Mouse (Mus musculus): ENCODE results near the gene Dap. TPM values are rescaled to one million over a fixed set of nuclear protein-coding genes. Genes with fewer than 3 reads are reported as not detected.

Gene Dap
- polyA plus RNA-seq, 1 experiment, result 36.6 TPM

- 81% methylated on average over 16 of the region's 16 CpGs for WGBS
Measured at GRCm38 (mm10) chr15:31252590-31253311, 28.6 kb downstream of the Dap start.

DNA sequence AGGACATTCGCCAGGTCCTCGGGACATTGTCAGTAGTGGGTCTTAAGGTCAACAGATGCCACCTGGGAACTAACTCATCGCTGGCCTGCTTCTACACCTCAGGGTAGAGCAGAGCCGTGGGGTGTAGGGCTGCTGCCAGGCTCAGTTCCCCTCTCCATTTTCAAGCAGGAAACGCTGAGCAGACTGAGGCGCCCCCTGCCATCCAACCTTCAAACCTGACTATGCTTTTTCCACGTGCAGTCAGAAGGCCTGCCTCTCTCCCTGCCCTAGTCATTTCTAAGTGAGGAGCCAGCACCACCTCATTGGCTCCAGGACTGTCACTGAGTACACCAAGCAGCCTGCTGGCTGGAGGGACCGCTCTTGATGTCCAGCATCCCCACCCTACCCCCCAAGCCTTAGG is 29.3 kb downstream of the Dap start:
- no peaks in the 10 kb centered on the region for H3K36me3 ChIP-seq (ENCODE audit: control insufficient read depth, insufficient read depth, low read length)
- no peak overlapping the region for H3K4me3 ChIP-seq (ENCODE audit: extremely low read depth, insufficient read depth, insufficient read length)
- H3K4me1 ChIP-seq (ENCODE audit: control insufficient read depth, insufficient read depth, insufficient read length), result no peaks in the 10 kb centered on the region
- DNase-seq (ENCODE audit: low read depth in 1 of 2, low spot score in 2 of 2), result no peak
- no peak overlapping the region for H3K27ac ChIP-seq (ENCODE audit: insufficient read depth, low read length)
- TF ChIP-seq POLR2A (IDR thresholded peaks at IDR 0.05; ENCODE audit: low read depth, low read length), result no peak
- TF ChIP-seq CTCF (IDR thresholded peaks at IDR 0.05; ENCODE audit: extremely low read depth, insufficient read depth, insufficient read length, insufficient replicate concordance), result no peak
- H3K27me3 ChIP-seq (ENCODE audit: control insufficient read depth, insufficient read depth, low read length), result no peaks in the 10 kb centered on the region
- WGBS, result 64% methylated on average over 8 of the region's 8 CpGs

More at GRCm38 (mm10) chr15:31252590-31253311, 28.6 kb downstream of the Dap start:
- Histone ChIP-seq H3K36me3 (ENCODE audit: control insufficient read depth, insufficient read depth, low read length) (no peaks in the 10 kb centered on the region), H3K27me3 (ENCODE audit: control insufficient read depth, insufficient read depth, low read length) (no peaks in the 10 kb centered on the region), H3K27ac (ENCODE audit: insufficient read depth, low read length) (no peak overlapping the region), H3K4me3 (ENCODE audit: extremely low read depth, insufficient read depth, insufficient read length) (no peak overlapping the region), H3K4me1 (ENCODE audit: control insufficient read depth, insufficient read depth, insufficient read length) (no peaks in the 10 kb centered on the region)
- no peak for DNase-seq (ENCODE audit: low read depth in 1 of 2, low spot score in 2 of 2)
- TF ChIP-seq CTCF (IDR thresholded peaks at IDR 0.05; ENCODE audit: extremely low read depth, insufficient read depth, insufficient read length, insufficient replicate concordance), result no peak
- TF ChIP-seq POLR2A (IDR thresholded peaks at IDR 0.05; ENCODE audit: low read depth, low read length), result no peak

GRCm38 (mm10) chr15:31253963-31254362 is 29.8 kb downstream of the Dap start:
- DNase-seq (ENCODE audit: low read depth in 1 of 2, low spot score in 2 of 2), result no peak
- H3K4me3 ChIP-seq (ENCODE audit: extremely low read depth, insufficient read depth, insufficient read length), result no peak overlapping the region
- no peaks in the 10 kb centered on the region for H3K36me3 ChIP-seq (ENCODE audit: control insufficient read depth, insufficient read depth, low read length)
- no peaks in the 10 kb centered on the region for H3K4me1 ChIP-seq (ENCODE audit: control insufficient read depth, insufficient read depth, insufficient read length)
- no peaks in the 10 kb centered on the region for H3K27me3 ChIP-seq (ENCODE audit: control insufficient read depth, insufficient read depth, low read length)
- TF ChIP-seq POLR2A (IDR thresholded peaks at IDR 0.05; ENCODE audit: low read depth, low read length), result no peak
- no peak for TF ChIP-seq CTCF (IDR thresholded peaks at IDR 0.05; ENCODE audit: extremely low read depth, insufficient read depth, insufficient read length, insufficient replicate concordance)
- 88% methylated on average over 4 of the region's 4 CpGs for WGBS
- H3K27ac ChIP-seq (ENCODE audit: insufficient read depth, low read length), result no peak overlapping the region

- no peak for DNase-seq (ENCODE audit: low read depth in 1 of 2, low spot score in 2 of 2)
- H3K27ac ChIP-seq (ENCODE audit: insufficient read depth, low read length), result no peak overlapping the region
- H3K4me3 ChIP-seq (ENCODE audit: extremely low read depth, insufficient read depth, insufficient read length), result no peak overlapping the region
- no peaks in the 10 kb centered on the region for H3K4me1 ChIP-seq (ENCODE audit: control insufficient read depth, insufficient read depth, insufficient read length)
- no peaks in the 10 kb centered on the region for H3K36me3 ChIP-seq (ENCODE audit: control insufficient read depth, insufficient read depth, low read length)
- no peaks in the 10 kb centered on the region for H3K27me3 ChIP-seq (ENCODE audit: control insufficient read depth, insufficient read depth, low read length)
- TF ChIP-seq CTCF (IDR thresholded peaks at IDR 0.05; ENCODE audit: extremely low read depth, insufficient read depth, insufficient read length, insufficient replicate concordance), result no peak
- no peak for TF ChIP-seq POLR2A (IDR thresholded peaks at IDR 0.05; ENCODE audit: low read depth, low read length)
- WGBS, result 92% methylated on average over 9 of the region's 9 CpGs
Measured at GRCm38 (mm10) chr15:31254939-31255535, 30.9 kb downstream of the Dap start.

DNA sequence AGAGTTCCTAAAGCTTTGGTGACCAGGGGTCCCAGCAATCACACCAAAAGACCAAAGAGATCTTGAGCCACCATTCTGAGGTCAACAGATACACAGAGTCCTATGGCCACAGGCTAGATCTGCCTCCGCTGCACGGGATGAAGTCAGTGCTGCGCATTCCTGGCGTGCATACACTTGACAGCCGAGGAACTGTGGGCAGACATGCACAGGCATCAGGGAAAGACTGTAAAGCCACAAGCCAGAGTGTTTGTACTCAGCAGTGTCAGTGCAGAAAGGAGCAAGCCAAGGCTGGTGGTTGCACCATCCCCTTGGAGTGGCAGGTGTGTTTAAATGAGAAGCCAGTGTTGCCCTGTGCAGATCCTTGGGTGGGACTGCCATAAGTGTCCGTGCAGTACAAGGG is 31.6 kb downstream of the Dap start:
- no peak for DNase-seq (ENCODE audit: low read depth in 1 of 2, low spot score in 2 of 2)
- no peak overlapping the region for H3K27ac ChIP-seq (ENCODE audit: insufficient read depth, low read length)
- WGBS, result 93% methylated on average over 6 of the region's 6 CpGs
- no peaks in the 10 kb centered on the region for H3K4me1 ChIP-seq (ENCODE audit: control insufficient read depth, insufficient read depth, insufficient read length)
- TF ChIP-seq CTCF (IDR thresholded peaks at IDR 0.05; ENCODE audit: extremely low read depth, insufficient read depth, insufficient read length, insufficient replicate concordance) (no peak), POLR2A (IDR thresholded peaks at IDR 0.05; ENCODE audit: low read depth, low read length) (no peak)
- H3K36me3 ChIP-seq (ENCODE audit: control insufficient read depth, insufficient read depth, low read length), result no peaks in the 10 kb centered on the region
- H3K4me3 ChIP-seq (ENCODE audit: extremely low read depth, insufficient read depth, insufficient read length), result no peak overlapping the region
- H3K27me3 ChIP-seq (ENCODE audit: control insufficient read depth, insufficient read depth, low read length), result no peaks in the 10 kb centered on the region

DNA sequence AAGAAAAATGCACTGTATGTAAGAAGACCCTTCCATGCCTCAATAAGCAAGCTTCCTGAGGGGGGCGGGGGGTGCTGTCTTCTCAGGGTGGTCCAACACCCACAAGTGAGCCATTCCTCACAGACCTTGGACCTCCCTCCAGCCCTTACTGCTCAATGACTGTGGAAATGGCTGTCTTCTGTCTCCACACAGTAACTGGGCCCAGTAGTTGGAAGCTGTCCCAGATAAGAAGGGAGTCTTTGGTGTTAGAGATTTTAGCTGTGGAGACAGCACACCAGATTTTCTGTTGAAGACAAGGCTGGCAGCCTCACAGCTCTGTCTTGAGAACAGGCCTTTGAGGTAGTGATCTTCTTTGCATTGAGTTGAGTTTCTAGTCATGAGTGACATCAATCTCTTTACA is 33.2 kb downstream of the Dap start:
- Histone ChIP-seq H3K27me3 (ENCODE audit: control insufficient read depth, insufficient read depth, low read length) (no peaks in the 10 kb centered on the region), H3K27ac (ENCODE audit: insufficient read depth, low read length) (no peak overlapping the region), H3K36me3 (ENCODE audit: control insufficient read depth, insufficient read depth, low read length) (no peaks in the 10 kb centered on the region), H3K4me1 (ENCODE audit: control insufficient read depth, insufficient read depth, insufficient read length) (no peaks in the 10 kb centered on the region), H3K4me3 (ENCODE audit: extremely low read depth, insufficient read depth, insufficient read length) (no peak overlapping the region)
- no peak for TF ChIP-seq CTCF (IDR thresholded peaks at IDR 0.05; ENCODE audit: extremely low read depth, insufficient read depth, insufficient read length, insufficient replicate concordance)
- TF ChIP-seq POLR2A (IDR thresholded peaks at IDR 0.05; ENCODE audit: low read depth, low read length), result no peak
- 93% methylated on average over 1 of the region's 1 CpGs for WGBS
- DNase-seq (ENCODE audit: low read depth in 1 of 2, low spot score in 2 of 2), result no peak

All from spleen, adult 2 months (tissue).